Mouse (Mus musculus) E14TG2a.4 (cell line): ENCODE measurements around the gene Akap13.

Experiments used
- CTCF ChIP-seq: conservative IDR thresholded peaks from 2 replicates; pipeline ENCODE4 v1.5.1; 2014; ENCODE audit warnings: low read length
- NANOG ChIP-seq: IDR thresholded peaks from 2 replicates; pipeline ENCODE4 v1.6.1; 2014; ENCODE audit warnings: borderline replicate concordance, low read length, mixed read lengths
- POU5F1 ChIP-seq: IDR thresholded peaks from 2 replicates; pipeline ENCODE4 v1.6.1; 2014; ENCODE audit warnings: low read length, borderline replicate concordance

- TF ChIP-seq CTCF (no peak), NANOG (no peak), POU5F1 (no peak)
These were observed 211.6 kb downstream of the Akap13 start for GRCm38 (mm10) chr7:75666982-75667381.
